Mouse (Mus musculus): ENCODE results near the gene Baiap2. TPM values are rescaled to one million over a fixed set of nuclear protein-coding genes. Genes with fewer than 3 reads are reported as not detected.

The Baiap2 gene
- polyA plus RNA-seq, 1 experiment from 2014 or later, result 21.4 TPM

DNA sequence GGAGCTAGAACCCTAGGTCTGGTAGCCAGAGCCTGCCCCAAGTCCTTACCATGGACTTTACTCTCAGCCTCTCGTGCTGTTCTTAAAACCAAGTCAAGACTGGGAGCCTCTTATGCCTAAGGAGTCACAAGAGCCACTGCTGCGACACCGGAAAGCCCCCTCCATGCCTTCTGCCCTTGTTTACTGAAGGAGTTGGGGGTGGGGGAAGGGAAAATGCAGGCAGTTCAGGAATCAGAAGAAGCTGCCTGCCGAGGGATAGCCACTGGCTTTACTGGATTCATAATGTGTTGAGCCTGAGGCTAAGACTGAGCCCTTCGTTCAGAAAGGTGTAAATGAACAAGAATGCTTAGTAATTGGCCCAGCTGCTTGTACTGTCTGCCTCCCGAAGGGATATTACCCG is 29.7 kb upstream of the Baiap2 start:
- DNase-seq (ENCODE audit: low spot score), result peak; percentile 27

DNA sequence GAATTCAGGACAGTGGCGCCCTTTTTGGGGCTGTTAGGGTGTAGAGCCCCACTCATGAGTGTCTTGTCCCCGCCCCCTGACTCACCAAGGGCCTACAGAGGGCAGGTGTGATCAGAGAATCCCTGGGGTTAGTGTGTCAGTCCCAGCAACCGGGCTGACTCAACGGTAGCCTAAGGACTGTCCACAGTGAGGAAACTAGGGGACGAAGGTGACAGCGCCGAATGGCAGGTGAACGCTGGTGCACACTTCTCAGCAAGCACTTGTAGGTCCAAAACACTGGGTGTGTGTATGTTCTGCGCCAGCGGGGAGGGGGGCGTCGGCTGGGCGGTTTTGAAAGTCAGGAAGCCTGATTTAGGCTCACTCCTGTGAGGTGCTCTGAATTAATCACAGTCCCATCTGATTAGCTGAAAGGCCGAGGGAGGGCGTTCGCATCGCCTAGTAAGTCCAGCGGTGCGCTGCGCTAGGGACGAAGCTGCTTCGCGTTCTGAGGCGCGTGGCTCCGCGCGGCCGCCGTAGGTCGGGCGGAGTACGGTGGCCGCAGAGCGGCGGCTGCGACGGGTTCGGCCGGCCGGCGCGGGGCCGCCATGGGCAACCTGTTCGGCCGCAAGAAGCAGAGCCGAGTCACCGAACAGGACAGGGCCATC is 29.1 kb upstream of the Baiap2 start, which contains the start of gene Chmp6:
TSS of gene Chmp6 (plus strand) at position 151 of the 644 bp plus-strand sequence.
- Histone ChIP-seq H3K4me2 (ENCODE audit: low read length) (peak within 1 kb of the TSS; percentile 75), H3K4me1 (replicated peaks; ENCODE audit: insufficient read depth, low read length) (peaks cover 24% of the 10 kb centered on the region; the same call in 1 of the 2 replicates), H3K27ac (peak within 1 kb of the TSS; percentile 90), H3K9ac (ENCODE audit: low read depth, low read length) (peak within 1 kb of the TSS; percentile 98), H3K4me3 (replicated peaks; ENCODE audit: low read depth, low read length) (peak within 1 kb of the TSS; percentile 95), H3K36me3 (ENCODE audit: insufficient read depth, low read length) (peaks cover 20% of the 10 kb centered on the region), H3K9me3 (replicated peaks; ENCODE audit: low read length) (no peaks in the 10 kb centered on the region), H3K27me3 (ENCODE audit: insufficient read depth, low read length) (no peaks in the 10 kb centered on the region)
- DNase-seq (ENCODE audit: low spot score), result peak; percentile 86
- under 1% methylated on average over 48 of the region's 48 CpGs for WGBS
- peak; percentile 19; the same call in 1 of the 2 replicates for TF ChIP-seq CTCF (IDR thresholded peaks at IDR 0.05; ENCODE audit: low read depth)
- ATAC-seq (replicated peaks; ENCODE audit: low FRiP score, low read depth), result peak; percentile 60

More for the DNA sequence above, 29.7 kb upstream of the Baiap2 start:
- no peak for TF ChIP-seq CTCF (IDR thresholded peaks at IDR 0.05; ENCODE audit: low read depth)
- H3K27me3 ChIP-seq (ENCODE audit: insufficient read depth, low read length), result no peaks in the 10 kb centered on the region
- H3K4me3 ChIP-seq (replicated peaks; ENCODE audit: low read depth, low read length), result peak overlapping the region; percentile 95
- H3K36me3 ChIP-seq (ENCODE audit: insufficient read depth, low read length), result peaks cover 15% of the 10 kb centered on the region
- H3K4me1 ChIP-seq (replicated peaks; ENCODE audit: insufficient read depth, low read length), result peaks cover 24% of the 10 kb centered on the region; the same call in 1 of the 2 replicates
- ATAC-seq (replicated peaks; ENCODE audit: low FRiP score, low read depth), result no peak
- WGBS, result 5% methylated on average over 7 of the region's 7 CpGs
- H3K27ac ChIP-seq, result peak overlapping the region; percentile 90
- no peaks in the 10 kb centered on the region for H3K9me3 ChIP-seq (replicated peaks; ENCODE audit: low read length)
- peak overlapping the region; percentile 75 for H3K4me2 ChIP-seq (ENCODE audit: low read length)
- peak overlapping the region; percentile 98 for H3K9ac ChIP-seq (ENCODE audit: low read depth, low read length)

DNA sequence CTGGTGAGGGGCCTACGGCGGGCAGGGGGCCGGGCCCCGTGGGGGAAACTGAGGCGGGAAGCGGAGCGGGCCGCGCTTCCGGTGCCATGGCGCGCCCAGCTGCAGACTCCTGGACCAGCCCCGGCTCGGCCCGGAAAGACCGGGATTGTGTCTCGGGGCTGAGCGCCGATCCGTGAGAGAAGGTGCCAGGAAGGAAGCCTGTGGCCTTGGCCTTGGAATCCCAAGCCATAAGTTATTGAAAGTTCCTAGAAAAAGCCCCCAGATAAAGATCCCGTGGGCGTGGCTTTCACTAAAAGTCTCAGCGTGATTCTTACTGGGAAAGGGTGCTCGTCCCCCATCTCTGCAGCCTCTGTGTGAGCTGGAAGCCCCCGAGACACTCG is 28.6 kb upstream of the Baiap2 start:
- Histone ChIP-seq H3K4me1 (replicated peaks; ENCODE audit: insufficient read depth, low read length) (peaks cover 24% of the 10 kb centered on the region; the same call in 1 of the 2 replicates), H3K36me3 (ENCODE audit: insufficient read depth, low read length) (peaks cover 25% of the 10 kb centered on the region), H3K4me2 (ENCODE audit: low read length) (peak overlapping the region; percentile 75), H3K9ac (ENCODE audit: low read depth, low read length) (peak overlapping the region; percentile 98), H3K9me3 (replicated peaks; ENCODE audit: low read length) (no peaks in the 10 kb centered on the region), H3K27ac (peak overlapping the region; percentile 90), H3K27me3 (ENCODE audit: insufficient read depth, low read length) (no peaks in the 10 kb centered on the region), H3K4me3 (replicated peaks; ENCODE audit: low read depth, low read length) (peak overlapping the region; percentile 95)
- DNase-seq (ENCODE audit: low spot score), result peak; percentile 40
- ATAC-seq (replicated peaks; ENCODE audit: low FRiP score, low read depth), result no peak; the same call in 1 of the 2 replicates
- TF ChIP-seq CTCF (IDR thresholded peaks at IDR 0.05; ENCODE audit: low read depth), result no peak
- WGBS, result under 1% methylated on average over 26 of the region's 26 CpGs

- H3K27me3 ChIP-seq (ENCODE audit: insufficient read depth, low read length), result no peaks in the 10 kb centered on the region
- H3K4me2 ChIP-seq (ENCODE audit: low read length), result peak overlapping the region; percentile 75
- peak overlapping the region; percentile 95 for H3K4me3 ChIP-seq (replicated peaks; ENCODE audit: low read depth, low read length)
- peaks cover 24% of the 10 kb centered on the region; the same call in 1 of the 2 replicates for H3K4me1 ChIP-seq (replicated peaks; ENCODE audit: insufficient read depth, low read length)
- DNase-seq (ENCODE audit: low spot score), result no peak
- peaks cover 30% of the 10 kb centered on the region for H3K36me3 ChIP-seq (ENCODE audit: insufficient read depth, low read length)
- ATAC-seq (replicated peaks; ENCODE audit: low FRiP score, low read depth), result no peak
- peak overlapping the region; percentile 90 for H3K27ac ChIP-seq
- H3K9me3 ChIP-seq (replicated peaks; ENCODE audit: low read length), result no peaks in the 10 kb centered on the region
- 18% methylated on average over 4 of the region's 4 CpGs for WGBS
- TF ChIP-seq CTCF (IDR thresholded peaks at IDR 0.05; ENCODE audit: low read depth), result no peak
- peak overlapping the region; percentile 98 for H3K9ac ChIP-seq (ENCODE audit: low read depth, low read length)
These were observed 28.2 kb upstream of the Baiap2 start for GRCm38 (mm10) chr11:119914381-119914780.

- ATAC-seq (replicated peaks; ENCODE audit: low FRiP score, low read depth) (peak; percentile 27), DNase-seq (ENCODE audit: low spot score) (no peak)
- Histone ChIP-seq H3K9me3 (replicated peaks; ENCODE audit: low read length) (no peaks in the 10 kb centered on the region), H3K27ac (peak overlapping the region; percentile 90), H3K4me1 (replicated peaks; ENCODE audit: insufficient read depth, low read length) (peaks cover 24% of the 10 kb centered on the region; the same call in 1 of the 2 replicates), H3K4me2 (ENCODE audit: low read length) (peak overlapping the region; percentile 75), H3K9ac (ENCODE audit: low read depth, low read length) (peak overlapping the region; percentile 36), H3K4me3 (replicated peaks; ENCODE audit: low read depth, low read length) (no peak overlapping the region), H3K36me3 (ENCODE audit: insufficient read depth, low read length) (peaks cover 33% of the 10 kb centered on the region), H3K27me3 (ENCODE audit: insufficient read depth, low read length) (no peaks in the 10 kb centered on the region)
- TF ChIP-seq CTCF (IDR thresholded peaks at IDR 0.05; ENCODE audit: low read depth), result no peak
- 67% methylated on average over 9 of the region's 9 CpGs for WGBS
These were observed 26.9 kb upstream of the Baiap2 start for GRCm38 (mm10) chr11:119915666-119916065.

GRCm38 (mm10) chr11:119916102-119916790 is 26.3 kb upstream of the Baiap2 start:
- no peak overlapping the region for H3K4me3 ChIP-seq (replicated peaks; ENCODE audit: low read depth, low read length)
- TF ChIP-seq CTCF (IDR thresholded peaks at IDR 0.05; ENCODE audit: low read depth), result no peak
- 67% methylated on average over 15 of the region's 15 CpGs for WGBS
- peaks cover 24% of the 10 kb centered on the region; the same call in 1 of the 2 replicates for H3K4me1 ChIP-seq (replicated peaks; ENCODE audit: insufficient read depth, low read length)
- ATAC-seq (replicated peaks; ENCODE audit: low FRiP score, low read depth) (peak; percentile 67), DNase-seq (ENCODE audit: low spot score) (peak; percentile 77)
- peak overlapping the region; percentile 90 for H3K27ac ChIP-seq
- H3K4me2 ChIP-seq (ENCODE audit: low read length), result peak overlapping the region; percentile 75
- peaks cover 33% of the 10 kb centered on the region for H3K36me3 ChIP-seq (ENCODE audit: insufficient read depth, low read length)
- no peaks in the 10 kb centered on the region for H3K27me3 ChIP-seq (ENCODE audit: insufficient read depth, low read length)
- H3K9me3 ChIP-seq (replicated peaks; ENCODE audit: low read length), result no peaks in the 10 kb centered on the region
- H3K9ac ChIP-seq (ENCODE audit: low read depth, low read length), result peak overlapping the region; percentile 44; the same call in 1 of the 2 replicates

Data from kidney, postnatal 0 days (tissue).